Mouse (Mus musculus) ES-E14 (cell line): ENCODE results near the gene Pinlyp.

Experiments
- HCFC1 ChIP-seq: IDR thresholded peaks from 2 replicates; pipeline ENCODE4 v1.6.1; 2012; ENCODE audit warnings: low read length, inconsistent platforms, borderline replicate concordance; ENCODE audit not compliant: insufficient read depth
- ZC3H11A ChIP-seq: IDR thresholded peaks from 2 replicates; pipeline ENCODE4 v1.6.1; 2012; ENCODE audit warnings: low read depth, mild to moderate bottlenecking, inconsistent platforms, low read length, borderline replicate concordance

DNA sequence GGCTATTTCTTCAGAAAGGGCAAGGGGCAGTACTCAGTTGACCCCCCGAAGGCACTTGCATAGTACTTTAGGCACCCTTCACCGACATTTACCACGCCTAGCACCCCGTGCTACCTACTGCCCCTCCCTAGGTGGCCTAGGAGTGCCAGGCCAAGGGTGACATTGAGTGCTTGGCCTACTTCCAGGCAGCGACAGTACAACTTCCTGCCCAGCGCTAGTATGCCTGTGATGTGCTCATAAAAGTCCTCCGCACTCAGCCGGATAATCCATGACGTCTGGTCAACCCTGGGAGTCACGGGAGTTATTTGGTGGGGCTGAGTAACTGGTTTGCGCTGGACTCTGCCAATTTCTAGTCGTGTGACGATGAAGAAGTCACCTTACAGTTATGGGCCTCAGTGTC is 42.4 kb upstream of the Pinlyp start:
- TF ChIP-seq ZC3H11A (no peak), HCFC1 (no peak)
